Mouse (Mus musculus) ES-E14 (cell line): ENCODE measurements around the gene Gnb1.

ENCODE experiments used
- CHD2 ChIP-seq: IDR thresholded peaks from 2 replicates; pipeline ENCODE4 v1.6.1; 2014; ENCODE audit warnings: mild to moderate bottlenecking, low read depth, low read length, inconsistent platforms
- HCFC1 ChIP-seq: IDR thresholded peaks from 2 replicates; pipeline ENCODE4 v1.6.1; 2012; ENCODE audit warnings: low read length, inconsistent platforms, borderline replicate concordance; ENCODE audit not compliant: insufficient read depth

DNA sequence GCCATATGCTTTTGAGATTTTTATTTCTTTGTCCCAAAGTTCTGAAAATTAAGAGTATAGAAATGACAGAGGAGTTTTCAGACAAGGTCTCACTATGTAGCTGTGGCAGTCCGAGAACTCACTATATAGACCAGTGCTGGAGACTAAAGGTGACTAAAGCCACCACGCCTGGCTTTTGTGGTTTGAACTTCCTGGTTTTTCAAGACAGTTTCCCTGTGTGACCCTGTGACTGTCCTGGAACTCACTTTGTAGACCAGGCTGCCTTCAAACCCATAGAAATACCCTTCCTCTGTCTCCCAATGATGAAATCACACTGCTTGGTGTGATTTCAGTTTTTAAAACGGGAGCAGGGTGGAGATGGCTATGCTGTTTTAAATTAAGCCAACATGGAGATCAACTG is 38.1 kb downstream of the Gnb1 start:
- TF ChIP-seq HCFC1 (no peak), CHD2 (no peak)
